Mouse (Mus musculus): ENCODE data around the gene Ddx21. TPM values are rescaled to one million over a fixed set of nuclear protein-coding genes. Genes with fewer than 3 reads are reported as not detected.

The Ddx21 gene
- polyA plus RNA-seq, 1 experiment, result 179 TPM

DNA sequence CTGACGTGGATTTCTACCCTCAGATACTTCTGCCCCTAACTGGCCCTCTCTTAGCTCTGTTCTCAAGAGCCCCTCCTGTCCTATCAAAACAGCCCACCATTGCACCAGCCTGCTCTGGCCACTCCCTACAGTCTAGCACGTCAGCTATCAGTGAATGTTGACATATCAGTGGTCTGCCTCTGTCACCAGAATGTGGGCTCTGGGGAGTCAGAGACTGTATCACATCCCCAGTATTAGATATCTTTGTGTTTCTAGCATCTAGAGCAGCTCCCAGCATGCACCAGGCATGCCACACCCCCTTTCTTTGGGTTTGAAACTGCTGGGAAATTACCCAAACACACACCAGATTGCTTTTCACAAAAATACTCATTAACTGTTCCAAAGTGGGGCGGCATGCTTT, 61.3 kb downstream of the Ddx21 start:
- Histone ChIP-seq H3K4me3 (ENCODE audit: low read depth, low read length) (no peak overlapping the region), H3K4me1 (ENCODE audit: control insufficient read depth, insufficient read depth, low read length) (no peaks in the 10 kb centered on the region), H3K9me3 (replicated peaks; ENCODE audit: control insufficient read depth, insufficient read depth, low read length, poor library complexity, severe bottlenecking) (no peaks in the 10 kb centered on the region), H3K9ac (ENCODE audit: low read depth, poor library complexity, severe bottlenecking) (no peak overlapping the region), H3K27ac (ENCODE audit: insufficient read depth, low read length) (no peak overlapping the region), H3K36me3 (ENCODE audit: control insufficient read depth, insufficient read depth, low read length, poor library complexity, severe bottlenecking) (no peaks in the 10 kb centered on the region), H3K27me3 (ENCODE audit: control insufficient read depth, insufficient read depth, low read length, poor library complexity, severe bottlenecking) (no peaks in the 10 kb centered on the region)
- no peak for TF ChIP-seq EP300 (IDR thresholded peaks at IDR 0.05; ENCODE audit: insufficient read depth, low read depth, low read length)
- TF ChIP-seq POLR2A (IDR thresholded peaks at IDR 0.05; ENCODE audit: insufficient read depth, low read length), result no peak
- TF ChIP-seq CTCF (IDR thresholded peaks at IDR 0.05; ENCODE audit: low read depth, low read length), result no peak

DNA sequence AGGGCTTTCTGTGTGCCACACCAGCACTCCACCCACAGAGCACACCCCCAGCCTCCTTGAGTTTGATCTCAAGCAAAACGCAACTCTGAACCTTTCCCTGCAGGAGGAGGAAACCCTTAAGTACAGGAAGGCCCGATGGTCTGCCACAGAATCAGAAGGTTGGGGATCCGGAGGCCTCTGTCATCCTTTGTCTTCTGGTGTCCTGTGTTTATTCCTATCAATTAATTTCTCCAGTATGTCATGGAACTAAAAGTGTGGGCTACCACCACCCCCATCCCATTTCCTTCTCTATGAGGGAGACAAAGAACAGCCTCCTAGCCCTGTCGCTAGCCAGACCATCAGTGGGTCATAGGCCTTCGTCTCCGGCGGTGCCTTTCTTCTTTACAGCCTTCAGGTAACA, 67.6 kb downstream of the Ddx21 start:
- no peak overlapping the region for H3K4me3 ChIP-seq (ENCODE audit: low read depth, low read length)
- H3K9ac ChIP-seq (ENCODE audit: low read depth, poor library complexity, severe bottlenecking), result no peak overlapping the region
- H3K27me3 ChIP-seq (ENCODE audit: control insufficient read depth, insufficient read depth, low read length, poor library complexity, severe bottlenecking), result no peaks in the 10 kb centered on the region
- no peaks in the 10 kb centered on the region for H3K4me1 ChIP-seq (ENCODE audit: control insufficient read depth, insufficient read depth, low read length)
- TF ChIP-seq POLR2A (IDR thresholded peaks at IDR 0.05; ENCODE audit: insufficient read depth, low read length) (no peak), CTCF (IDR thresholded peaks at IDR 0.05; ENCODE audit: low read depth, low read length) (no peak), EP300 (IDR thresholded peaks at IDR 0.05; ENCODE audit: insufficient read depth, low read depth, low read length) (no peak)
- H3K9me3 ChIP-seq (replicated peaks; ENCODE audit: control insufficient read depth, insufficient read depth, low read length, poor library complexity, severe bottlenecking), result no peaks in the 10 kb centered on the region
- H3K36me3 ChIP-seq (ENCODE audit: control insufficient read depth, insufficient read depth, low read length, poor library complexity, severe bottlenecking), result no peaks in the 10 kb centered on the region
- H3K27ac ChIP-seq (ENCODE audit: insufficient read depth, low read length), result no peak overlapping the region

DNA sequence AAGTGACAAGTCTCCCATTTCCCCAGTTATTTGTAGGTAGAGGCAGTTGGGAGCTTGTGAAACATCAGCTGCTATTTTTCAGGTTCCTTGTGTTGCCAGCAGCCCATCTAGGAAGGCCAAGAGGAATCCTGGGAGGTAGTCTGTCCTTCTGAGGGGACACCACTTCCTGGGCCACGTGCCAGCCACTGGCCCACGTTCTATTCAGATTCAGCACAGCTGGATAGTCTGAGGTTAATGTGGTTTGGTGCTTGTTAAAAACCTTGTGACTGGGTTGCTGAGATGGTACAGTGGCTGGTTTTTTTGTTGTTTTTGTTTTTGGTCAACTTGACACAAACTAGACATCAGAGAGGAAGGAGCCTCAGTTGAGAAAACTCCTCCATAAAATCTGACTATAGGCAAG, 69.2 kb downstream of the Ddx21 start:
- no peak overlapping the region for H3K27ac ChIP-seq (ENCODE audit: insufficient read depth, low read length)
- H3K4me3 ChIP-seq (ENCODE audit: low read depth, low read length), result no peak overlapping the region
- TF ChIP-seq EP300 (IDR thresholded peaks at IDR 0.05; ENCODE audit: insufficient read depth, low read depth, low read length), result no peak
- H3K36me3 ChIP-seq (ENCODE audit: control insufficient read depth, insufficient read depth, low read length, poor library complexity, severe bottlenecking), result no peaks in the 10 kb centered on the region
- no peaks in the 10 kb centered on the region for H3K9me3 ChIP-seq (replicated peaks; ENCODE audit: control insufficient read depth, insufficient read depth, low read length, poor library complexity, severe bottlenecking)
- H3K27me3 ChIP-seq (ENCODE audit: control insufficient read depth, insufficient read depth, low read length, poor library complexity, severe bottlenecking), result no peaks in the 10 kb centered on the region
- no peak overlapping the region for H3K9ac ChIP-seq (ENCODE audit: low read depth, poor library complexity, severe bottlenecking)
- H3K4me1 ChIP-seq (ENCODE audit: control insufficient read depth, insufficient read depth, low read length), result no peaks in the 10 kb centered on the region

Other genes starting within 250 kb of the Ddx21 start
- 59.5 and 61.3 TPM in 2 replicates for gene Hk1, start 222.4 kb downstream of the Ddx21 start, polyA plus RNA-seq (2011; ENCODE audit: insufficient read depth, insufficient read length, low read depth, missing spikeins)
- gene Hkdc1, start 179.8 kb downstream of the Ddx21 start, polyA plus RNA-seq (2011; ENCODE audit: insufficient read depth, insufficient read length, low read depth, missing spikeins), result 0.16 TPM in 1 of 2 replicates, not detected in the other
- not detected in 2 replicates for gene 4930507D05Rik, start 152.8 kb downstream of the Ddx21 start, polyA plus RNA-seq (2011; ENCODE audit: insufficient read depth, insufficient read length, low read depth, missing spikeins)
- gene Supv3l1, start 152.5 kb downstream of the Ddx21 start, polyA plus RNA-seq (2011; ENCODE audit: insufficient read depth, insufficient read length, low read depth, missing spikeins), result 40.6 and 41.0 TPM in 2 replicates
- 73.3 and 74.5 TPM in 2 replicates for gene Vps26a, start 115.5 kb downstream of the Ddx21 start, polyA plus RNA-seq (2011; ENCODE audit: insufficient read depth, insufficient read length, low read depth, missing spikeins)
- 0.87 TPM in 1 of 2 replicates, not detected in the other for gene Srgn, start 74.8 kb downstream of the Ddx21 start, polyA plus RNA-seq (2011; ENCODE audit: insufficient read depth, insufficient read length, low read depth, missing spikeins)
- gene Kif1bp, start 23.8 kb downstream of the Ddx21 start, polyA plus RNA-seq (2011; ENCODE audit: insufficient read depth, insufficient read length, low read depth, missing spikeins), result 26.2 and 28.3 TPM in 2 replicates
- gene Ddx50, start 48.9 kb upstream of the Ddx21 start, polyA plus RNA-seq (2011; ENCODE audit: insufficient read depth, insufficient read length, low read depth, missing spikeins), result 96.5 and 115 TPM in 2 replicates
- gene Stox1, start 123.8 kb upstream of the Ddx21 start, polyA plus RNA-seq (2011; ENCODE audit: insufficient read depth, insufficient read length, low read depth, missing spikeins), result 1.1 TPM in 1 of 2 replicates, not detected in the other
- 116 and 123 TPM in 2 replicates for gene Ccar1, start 190.0 kb upstream of the Ddx21 start, polyA plus RNA-seq (2011; ENCODE audit: insufficient read depth, insufficient read length, low read depth, missing spikeins)